Mouse (Mus musculus): ENCODE data around the gene Olfr504. TPM values are rescaled to one million over a fixed set of nuclear protein-coding genes. Genes with fewer than 3 reads are reported as not detected.

The Olfr504 gene
- polyA plus RNA-seq, 1 experiment from 2014 or later: not detected

Other genes with a start within 250 kb of the Olfr504 start
- not detected in 2 replicates for gene Olfr492, start 242.1 kb downstream of the Olfr504 start, polyA plus RNA-seq (2015; fragmentation: Nextera tagmentation; extraction: Ambion mirVana)
- gene Olfr493, start 218.8 kb downstream of the Olfr504 start, polyA plus RNA-seq (2015; fragmentation: Nextera tagmentation; extraction: Ambion mirVana): not detected in 2 replicates
- not detected in 2 replicates for gene Olfr494, start 200.5 kb downstream of the Olfr504 start, polyA plus RNA-seq (2015; fragmentation: Nextera tagmentation; extraction: Ambion mirVana)
- not detected in 2 replicates for gene Olfr495, start 172.6 kb downstream of the Olfr504 start, polyA plus RNA-seq (2015; fragmentation: Nextera tagmentation; extraction: Ambion mirVana)
- gene Olfr497, start 145.4 kb downstream of the Olfr504 start, polyA plus RNA-seq (2015; fragmentation: Nextera tagmentation; extraction: Ambion mirVana): not detected in 2 replicates
- gene Olfr498, start 100.5 kb downstream of the Olfr504 start, polyA plus RNA-seq (2015; fragmentation: Nextera tagmentation; extraction: Ambion mirVana): not detected in 2 replicates
- not detected in 2 replicates for gene Olfr502, start 40.7 kb downstream of the Olfr504 start, polyA plus RNA-seq (2015; fragmentation: Nextera tagmentation; extraction: Ambion mirVana)
- not detected in 2 replicates for gene Olfr503, start 21.3 kb downstream of the Olfr504 start, polyA plus RNA-seq (2015; fragmentation: Nextera tagmentation; extraction: Ambion mirVana)
- not detected in 2 replicates for gene Olfr506, start 45.0 kb upstream of the Olfr504 start, polyA plus RNA-seq (2015; fragmentation: Nextera tagmentation; extraction: Ambion mirVana)
- gene Olfr507, start 56.0 kb upstream of the Olfr504 start, polyA plus RNA-seq (2015; fragmentation: Nextera tagmentation; extraction: Ambion mirVana): not detected in 2 replicates
- gene Olfr508, start 64.2 kb upstream of the Olfr504 start, polyA plus RNA-seq (2015; fragmentation: Nextera tagmentation; extraction: Ambion mirVana): not detected in 2 replicates
- not detected in 2 replicates for gene Olfr509, start 86.1 kb upstream of the Olfr504 start, polyA plus RNA-seq (2015; fragmentation: Nextera tagmentation; extraction: Ambion mirVana)
- gene Olfr510, start 100.6 kb upstream of the Olfr504 start, polyA plus RNA-seq (2015; fragmentation: Nextera tagmentation; extraction: Ambion mirVana): not detected in 2 replicates
- not detected in 2 replicates for gene Olfr512, start 147.5 kb upstream of the Olfr504 start, polyA plus RNA-seq (2015; fragmentation: Nextera tagmentation; extraction: Ambion mirVana)
- gene Olfr513, start 185.2 kb upstream of the Olfr504 start, polyA plus RNA-seq (2015; fragmentation: Nextera tagmentation; extraction: Ambion mirVana): not detected in 2 replicates